Mouse (Mus musculus): Measurements from ENCODE around the gene Speer4f2.

DNA sequence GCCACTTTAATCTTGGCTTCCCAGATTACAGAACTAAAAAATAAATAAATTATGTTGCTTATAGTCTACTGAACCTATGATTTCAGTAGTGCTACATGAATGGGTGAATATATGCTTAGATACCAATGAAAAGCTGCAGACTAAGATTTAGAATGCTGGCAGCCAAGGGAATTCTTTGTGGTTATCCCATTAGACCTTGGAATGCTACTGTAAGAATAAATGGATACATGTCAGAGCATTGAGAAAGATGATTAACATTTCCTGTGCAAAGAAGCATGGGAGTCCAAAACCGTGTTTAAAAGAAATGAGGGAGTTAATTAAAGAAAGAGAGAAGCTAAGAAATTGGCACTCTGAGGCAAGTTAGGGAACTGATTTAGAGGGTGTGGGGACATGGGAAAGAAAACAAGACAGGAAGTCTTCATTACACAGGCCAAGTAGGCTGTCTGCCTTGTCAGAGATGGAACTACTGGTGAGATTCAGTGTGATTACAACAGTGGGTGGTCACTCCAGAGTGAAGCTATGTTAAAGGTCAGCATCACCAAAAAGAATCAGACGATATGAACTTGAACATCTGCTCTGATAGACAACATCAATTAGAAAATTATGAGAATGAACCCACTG, 43.9 kb upstream of the Speer4f2 start:
- TF ChIP-seq POLR2A (IDR thresholded peaks at IDR 0.05; ENCODE audit: insufficient read depth, low read depth, low read length), result no peak
- no peak for TF ChIP-seq CTCF (IDR thresholded peaks at IDR 0.05; ENCODE audit: insufficient read depth, low read depth, low read length)
